Comparison of ENCODE assay signal across 14 mouse cellular contexts in genomic region chr6:31339948-31340250, GRCm38 (mm10). TPM values are rescaled to one million over a fixed set of nuclear protein-coding genes. Genes with fewer than 3 reads are reported as not detected.
A peak's percentile ranks its signal among the peaks of the same experiment; 100 is the strongest.
DNase-seq lines count a peak whose midpoint lies in the region; ATAC-seq and TF ChIP-seq lines count a peak whose summit lies in the region.
"Had no signal": no experiment of that assay in that cellular context is flagged by ENCODE, and none has a peak within 500 bp of the region (broad histone marks: within the 10 kb centered on the region; RNA-seq: fewer than 3 reads in every experiment).

No protein-coding gene starts in this region.

- H3K27ac ChIP-seq in forebrain, embryonic 15.5 days (replicated peaks): peak overlapping the region; percentile 65
- H3K27ac ChIP-seq in forebrain, embryonic 16.5 days (ENCODE audit: low read length): no peak overlapping the region
- H3K27ac ChIP-seq in left cerebral cortex, adult 2 months: peak overlapping the region; percentile 58
- peak overlapping the region; percentile 64 for H3K27ac ChIP-seq in midbrain, embryonic 15.5 days
- H3K27ac ChIP-seq: liver, embryonic 14.5 days; neural tube, embryonic 13.5 days had no signal

- no peaks in the 10 kb centered on the region for H3K9me3 ChIP-seq in forebrain, embryonic 15.5 days
- H3K9me3 ChIP-seq in forebrain, embryonic 16.5 days (ENCODE audit: control insufficient read depth, low read length): no peaks in the 10 kb centered on the region
- H3K9me3 ChIP-seq in midbrain, embryonic 15.5 days: no peaks in the 10 kb centered on the region
- H3K9me3 ChIP-seq: neural tube, embryonic 13.5 days had no signal

- no peak overlapping the region for H3K9ac ChIP-seq in forebrain, embryonic 15.5 days (replicated peaks)
- H3K9ac ChIP-seq in forebrain, embryonic 16.5 days (replicated peaks; ENCODE audit: low read depth, low read length): no peak overlapping the region
- no peak overlapping the region for H3K9ac ChIP-seq in midbrain, embryonic 15.5 days
- H3K9ac ChIP-seq: liver, embryonic 14.5 days; neural tube, embryonic 13.5 days had no signal

- no peak for DNase-seq in left cerebral cortex, adult 2 months (ENCODE audit: extremely low spot score in 1 of 2, low spot score in 2 of 2)
- no peak for DNase-seq in left cerebral cortex, postnatal 4 days
- DNase-seq in Muller cell, postnatal 12 days (ENCODE audit: inconsistent ontology term): peak; percentile 55
- DNase-seq in kidney, adult 18-20 months: no peak
- DNase-seq in adrenal gland, adult (ENCODE audit: inconsistent age in 2 of 2, low spot score in 1 of 2): no peak
- DNase-seq: adrenal gland, postnatal 10 days; kidney, postnatal 10 days; thymus, postnatal 14 days had no signal

- H3K36me3 ChIP-seq in forebrain, embryonic 15.5 days: no peaks in the 10 kb centered on the region
- H3K36me3 ChIP-seq in forebrain, embryonic 16.5 days (ENCODE audit: control insufficient read depth, insufficient read depth): no peaks in the 10 kb centered on the region
- no peaks in the 10 kb centered on the region for H3K36me3 ChIP-seq in midbrain, embryonic 15.5 days (replicated peaks)
- H3K36me3 ChIP-seq: neural tube, embryonic 13.5 days had no signal

- 50% methylated on average over 1 of the region's 1 CpGs for WGBS in forebrain, embryonic 15.5 days
- WGBS in forebrain, embryonic 16.5 days: 52% methylated on average over 1 of the region's 1 CpGs
- WGBS in midbrain, embryonic 15.5 days: 42% methylated on average over 1 of the region's 1 CpGs

- H3K4me1 ChIP-seq in forebrain, embryonic 15.5 days: peaks cover 10% of the 10 kb centered on the region; the same call in 1 of the 2 replicates
- peaks cover 7% of the 10 kb centered on the region for H3K4me1 ChIP-seq in forebrain, embryonic 16.5 days (replicated peaks; ENCODE audit: control insufficient read depth, insufficient read depth, low read length)
- peaks cover 15% of the 10 kb centered on the region for H3K4me1 ChIP-seq in midbrain, embryonic 15.5 days

- no peak overlapping the region for H3K4me2 ChIP-seq in forebrain, embryonic 15.5 days (replicated peaks)
- no peak overlapping the region for H3K4me2 ChIP-seq in forebrain, embryonic 16.5 days (ENCODE audit: low read length)
- H3K4me2 ChIP-seq in midbrain, embryonic 15.5 days: no peak overlapping the region
- H3K4me2 ChIP-seq: neural tube, embryonic 13.5 days had no signal

- intact Hi-C loops in left cerebral cortex, adult 2 months (cut with DNase I): no loop called here
- intact Hi-C loops in left cerebral cortex, postnatal 4 days (cut with DNase I): no loop called here

- no peaks in the 10 kb centered on the region for H3K27me3 ChIP-seq in forebrain, embryonic 15.5 days
- no peaks in the 10 kb centered on the region for H3K27me3 ChIP-seq in forebrain, embryonic 16.5 days (replicated peaks; ENCODE audit: control insufficient read depth, insufficient read depth, low read length)
- H3K27me3 ChIP-seq in midbrain, embryonic 15.5 days (replicated peaks): no peaks in the 10 kb centered on the region
- H3K27me3 ChIP-seq: neural tube, embryonic 13.5 days; Patski had no signal

- H3K4me3 ChIP-seq in forebrain, embryonic 15.5 days: no peak overlapping the region
- H3K4me3 ChIP-seq in forebrain, embryonic 16.5 days (replicated peaks; ENCODE audit: low read length): no peak overlapping the region
- no peak overlapping the region for H3K4me3 ChIP-seq in left cerebral cortex, adult 2 months
- H3K4me3 ChIP-seq in midbrain, embryonic 15.5 days: no peak overlapping the region
- H3K4me3 ChIP-seq: neural tube, embryonic 13.5 days had no signal

- no peak for TF ChIP-seq CTCF in left cerebral cortex, adult 2 months (IDR thresholded peaks at IDR 0.05)

- ATAC-seq in forebrain, embryonic 15.5 days (replicated peaks): no peak
- no peak for ATAC-seq in forebrain, embryonic 16.5 days
- peak; percentile 57 for ATAC-seq in midbrain, embryonic 15.5 days (replicated peaks)
- ATAC-seq: Patski had no signal

RNA-seq across cellular contexts. Expression of gene Mkln1, which starts 58.6 kb away (rescaled TPM):
- polyA plus RNA-seq in forebrain, embryonic 15.5 days (2015; fragmentation: Nextera tagmentation; extraction: Ambion mirVana): 152 and 153 TPM in 2 replicates
- 159 and 177 TPM in 2 replicates for polyA plus RNA-seq in forebrain, embryonic 16.5 days (2015; fragmentation: Nextera tagmentation; extraction: Ambion mirVana)
- total RNA-seq in left cerebral cortex, adult 2 months (2021): 100 to 1,000 TPM; 153 to 165 TPM
- 100 to 1,000 TPM; 118 to 129 TPM for total RNA-seq in left cerebral cortex, postnatal 4 days (2021)
- 124 and 126 TPM in 2 replicates for polyA plus RNA-seq in midbrain, embryonic 15.5 days (2015; fragmentation: Nextera tagmentation; extraction: Ambion mirVana)
